Mouse (Mus musculus) left cerebral cortex, postnatal 25 days (tissue): ENCODE data around the gene Homer1. TPM values are rescaled to one million over a fixed set of nuclear protein-coding genes. Genes with fewer than 3 reads are reported as not detected.

Source experiments
- total RNA-seq, 2 experiments: library from RNA; stranded (reverse); gene quantifications; 2 replicates each; pipeline ENCODE4 v1.2.3; 2021

Homer1 gene
- total RNA-seq, 2 experiments from 2014 or later: 372 to 460 TPM

Other genes starting within 250 kb of the Homer1 start
- 1 to 10 TPM; 4.4 to 4.7 TPM for gene Cmya5, start 154.9 kb upstream of the Homer1 start, total RNA-seq
- gene Tent2, start 107.2 kb upstream of the Homer1 start, total RNA-seq: 10 to 100 TPM; 26.2 to 34.8 TPM
- gene Jmy, start 200.2 kb downstream of the Homer1 start, total RNA-seq: 10 to 100 TPM; 35.0 to 41.9 TPM